Mouse (Mus musculus): ENCODE measurements around the gene Hoxd13.

DNA sequence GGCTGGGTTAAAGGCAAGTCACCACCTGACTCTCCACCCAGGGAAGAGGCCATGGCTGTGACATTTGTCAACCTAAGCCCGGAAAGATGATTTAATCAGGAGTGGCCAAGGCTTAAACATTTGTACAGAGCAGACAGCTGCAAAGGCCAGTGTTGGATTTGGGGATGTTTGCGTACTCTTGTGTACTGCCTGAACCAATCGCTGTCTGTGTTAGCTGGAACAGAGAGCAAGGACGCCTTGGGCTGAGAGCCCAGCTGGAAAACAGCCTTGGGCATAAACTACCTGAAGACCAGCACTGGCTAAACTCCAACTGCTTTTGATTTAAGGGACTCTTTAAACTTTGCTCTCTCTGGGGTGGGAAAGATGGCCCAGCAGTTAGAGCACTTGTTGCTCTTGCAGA lies 40.6 kb downstream of the Hoxd13 start:
- TF ChIP-seq EP300 (IDR thresholded peaks at IDR 0.05; ENCODE audit: insufficient read depth, low read depth, low read length) (no peak), CTCF (IDR thresholded peaks at IDR 0.05) (no peak)

Data from heart, adult 2 months (tissue).